Mouse (Mus musculus): ENCODE measurements around the gene Cryab.
A peak's percentile ranks its signal among the peaks of the same experiment; 100 is the strongest.

Gene Cryab

GRCm38 (mm10) chr9:50797641-50798040 lies 46.5 kb downstream of the Cryab start:
- no peak for DNase-seq (ENCODE audit: low spot score)

- no peak for DNase-seq (ENCODE audit: low spot score)
Measured at GRCm38 (mm10) chr9:50798368-50798767, 47.2 kb downstream of the Cryab start.

- peak; percentile 37 for DNase-seq (ENCODE audit: low spot score)
Measured at GRCm38 (mm10) chr9:50800985-50801384, 49.9 kb downstream of the Cryab start.

GRCm38 (mm10) chr9:50803055-50803671 lies 52.0 kb downstream of the Cryab start:
- no peak for DNase-seq (ENCODE audit: low spot score)

Data from urinary bladder, postnatal 14 days (tissue).